Mouse (Mus musculus): ENCODE results near the gene Pde9a.

DNA sequence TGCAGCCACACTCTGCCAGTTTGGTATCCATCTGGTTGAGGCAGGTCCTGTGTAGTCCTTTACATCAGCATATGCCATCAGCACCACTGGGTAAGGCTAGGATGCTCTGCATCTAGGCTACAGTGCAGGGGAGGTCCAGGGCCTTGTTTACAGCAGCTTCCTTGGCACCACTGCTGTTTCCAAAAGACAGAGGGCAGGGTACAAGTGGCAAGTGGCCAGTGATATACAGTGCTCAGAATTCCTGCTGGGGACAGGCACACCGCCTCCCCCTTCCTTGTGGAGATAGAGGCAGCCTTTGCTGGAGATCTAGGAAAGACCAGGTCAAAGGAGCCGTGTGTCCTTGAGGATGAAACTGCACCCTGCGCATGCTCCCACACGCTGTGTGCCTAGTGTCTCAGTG lies 38.3 kb downstream of the Pde9a start:
- no peak for TF ChIP-seq CTCF (IDR thresholded peaks at IDR 0.05)
- TF ChIP-seq EP300 (IDR thresholded peaks at IDR 0.05) = no peak

Data from lung, postnatal 0 days (tissue).